Mouse (Mus musculus) CH12.LX (cell line): ENCODE measurements at regions not wholly inside any gene's neighbourhood (a gene's known extent, or its start where the extent isn't known, plus 50 kb on each side); places are given as distances from the start of the nearest gene placed in this dataset.

Experiments used
- DNase-seq: peaks from one replicate; pipeline ENCODE4 v3.0.0-alpha.2; 2013; ENCODE audit errors: extremely low read depth
- H3K27ac ChIP-seq: 2 replicates; pipeline ENCODE4 v1.5.1; 2012; ENCODE audit warnings: low read depth, mild to moderate bottlenecking, control low read depth, moderate library complexity; ENCODE audit not compliant: insufficient read depth
- H3K27me3 ChIP-seq: replicated peaks from 2 replicates; pipeline ENCODE3; 2012; ENCODE audit warnings: inconsistent platforms
- H3K36me3 ChIP-seq, 2 experiments: replicated peaks in 1 of 2; 2 replicates each; pipeline versions ENCODE3 to v1.6.1; 2012; ENCODE audit warnings: inconsistent platforms in 1 of 2, low read length in 1 of 2, mild to moderate bottlenecking in 1 of 2, mixed read lengths in 1 of 2, moderate library complexity in 1 of 2; ENCODE audit not compliant: control insufficient read depth in 1 of 2, insufficient read depth in 1 of 2
- H3K4me1 ChIP-seq, 2 experiments: 2 replicates each; pipeline ENCODE4 v1.6.1; 2012; ENCODE audit warnings: inconsistent platforms in 1 of 2, moderate library complexity in 1 of 2; ENCODE audit not compliant: insufficient read depth in 2 of 2, control insufficient read depth in 1 of 2
- H3K4me2 ChIP-seq: 2 replicates; pipeline ENCODE4 v1.6.1; 2012; ENCODE audit warnings: low read depth, mild to moderate bottlenecking, control low read depth; ENCODE audit not compliant: poor library complexity, insufficient read depth, severe bottlenecking
- H3K4me3 ChIP-seq, 3 experiments: fragments of 150-350 bp in 1 of 3; sonication (generic) in 1 of 3; replicated peaks in 1 of 3; 2 replicates each; pipeline versions ENCODE3 to v1.5.1; 2011 to 2012; ENCODE audit warnings: low read depth in 2 of 3, low read length in 2 of 3, mild to moderate bottlenecking in 2 of 3, moderate library complexity in 2 of 3, control low read depth in 1 of 3, improper control_type of control experiment in 1 of 3, inconsistent platforms in 1 of 3, mixed read lengths in 1 of 3; ENCODE audit not compliant: poor library complexity in 1 of 3
- H3K79me2 ChIP-seq: replicated peaks from 2 replicates; pipeline ENCODE4 v1.6.1; 2012; ENCODE audit warnings: mild to moderate bottlenecking, moderate library complexity; ENCODE audit not compliant: control insufficient read depth, poor library complexity, insufficient read depth, severe bottlenecking; ENCODE audit errors: extremely low read depth
- H3K9ac ChIP-seq: 2 replicates; pipeline ENCODE4 v1.6.1; 2012; ENCODE audit warnings: low read depth, mild to moderate bottlenecking, control low read depth, moderate library complexity; ENCODE audit not compliant: insufficient read depth
- H3K9me3 ChIP-seq: replicated peaks from 2 replicates; pipeline ENCODE3; 2012; ENCODE audit warnings: low read length, inconsistent platforms, mixed read lengths
- BHLHE40 ChIP-seq: IDR thresholded peaks from 2 replicates; pipeline ENCODE4 v1.6.1; 2011; ENCODE audit warnings: mild to moderate bottlenecking, low read depth, low read length, improper control_type of control experiment
- CHD1 ChIP-seq: IDR thresholded peaks from 2 replicates; pipeline ENCODE4 v1.6.1; 2012; ENCODE audit warnings: low read depth, low read length, improper control_type of control experiment, inconsistent platforms
- CHD2 ChIP-seq: IDR thresholded peaks from 2 replicates; pipeline ENCODE4 v1.6.1; 2011; ENCODE audit warnings: low read length, improper control_type of control experiment
- CTCF ChIP-seq, 2 experiments: IDR thresholded peaks in 1 of 2; conservative IDR thresholded peaks in 1 of 2; 2 replicates each; pipeline ENCODE4 v1.5.1; 2011 to 2012; ENCODE audit warnings: low read depth in 2 of 2, low read length in 2 of 2, improper control_type of control experiment in 1 of 2, inconsistent platforms in 1 of 2, mild to moderate bottlenecking in 1 of 2, moderate library complexity in 1 of 2
- E2F4 ChIP-seq: IDR thresholded peaks from 2 replicates; pipeline ENCODE4 v1.6.1; 2011; ENCODE audit warnings: low read depth, low read length, improper control_type of control experiment; ENCODE audit not compliant: insufficient replicate concordance
- ELF1 ChIP-seq: IDR thresholded peaks from 2 replicates; pipeline ENCODE4 v1.6.1; 2014; ENCODE audit warnings: low read depth, mild to moderate bottlenecking, inconsistent platforms, low read length, improper control_type of control experiment
- EP300 ChIP-seq: IDR thresholded peaks from 2 replicates; pipeline ENCODE4 v1.6.1; 2011; ENCODE audit warnings: low read length, improper control_type of control experiment
- ETS1 ChIP-seq: conservative IDR thresholded peaks from 2 replicates; pipeline ENCODE4 v1.6.1; 2012; ENCODE audit warnings: low read depth, mild to moderate bottlenecking, inconsistent platforms, low read length, improper control_type of control experiment, moderate library complexity
- GABPA ChIP-seq: IDR thresholded peaks from 2 replicates; pipeline ENCODE4 v1.6.1; 2012; ENCODE audit warnings: low read depth, low read length, improper control_type of control experiment, inconsistent platforms; ENCODE audit not compliant: insufficient replicate concordance
- HCFC1 ChIP-seq: IDR thresholded peaks from 2 replicates; pipeline ENCODE4 v1.6.1; 2012; ENCODE audit warnings: low read depth, mild to moderate bottlenecking, inconsistent platforms, low read length, improper control_type of control experiment
- IRF4 ChIP-seq: IDR thresholded peaks from 2 replicates; pipeline ENCODE4 v1.6.1; 2014; ENCODE audit warnings: low read depth, mild to moderate bottlenecking, inconsistent platforms, low read length, improper control_type of control experiment
- JUN ChIP-seq: IDR thresholded peaks from 2 replicates; pipeline ENCODE4 v1.6.1; 2011; ENCODE audit warnings: low read depth, mild to moderate bottlenecking, low read length, improper control_type of control experiment, moderate library complexity; ENCODE audit not compliant: insufficient read depth
- JUND ChIP-seq: conservative IDR thresholded peaks from 2 replicates; pipeline ENCODE4 v1.6.1; 2011; ENCODE audit warnings: low read depth, low read length, improper control_type of control experiment
- KAT2A ChIP-seq: IDR thresholded peaks from 2 replicates; pipeline ENCODE4 v1.6.1; 2012; ENCODE audit warnings: low read length, improper control_type of control experiment, inconsistent platforms; ENCODE audit not compliant: insufficient replicate concordance
- MAFK ChIP-seq: IDR thresholded peaks from 2 replicates; pipeline ENCODE4 v1.6.1; 2011; ENCODE audit warnings: low read length, improper control_type of control experiment; ENCODE audit not compliant: insufficient replicate concordance
- MAX ChIP-seq: IDR thresholded peaks from 2 replicates; pipeline ENCODE4 v1.6.1; 2011; ENCODE audit warnings: low read length, improper control_type of control experiment
- MAZ ChIP-seq: IDR thresholded peaks from 2 replicates; pipeline ENCODE4 v1.6.1; 2012; ENCODE audit warnings: low read depth, mild to moderate bottlenecking, inconsistent platforms, low read length, improper control_type of control experiment, moderate library complexity
- MEF2A ChIP-seq: IDR thresholded peaks from 2 replicates; pipeline ENCODE4 v1.6.1; 2014; ENCODE audit warnings: low read depth, mild to moderate bottlenecking, inconsistent platforms, low read length, improper control_type of control experiment, borderline replicate concordance
- MXI1 ChIP-seq: IDR thresholded peaks from 2 replicates; pipeline ENCODE4 v1.6.1; 2011; ENCODE audit warnings: mild to moderate bottlenecking, low read depth, low read length, improper control_type of control experiment
- MYC ChIP-seq: IDR thresholded peaks from 2 replicates; pipeline ENCODE4 v1.6.1; 2011; ENCODE audit warnings: low read depth, mild to moderate bottlenecking, improper control_type of control experiment, low read length
- NELFE ChIP-seq: IDR thresholded peaks from 2 replicates; pipeline ENCODE4 v1.6.1; 2011; ENCODE audit warnings: low read depth, low read length, improper control_type of control experiment
- NRF1 ChIP-seq: IDR thresholded peaks from 2 replicates; pipeline ENCODE4 v1.6.1; 2014; ENCODE audit warnings: low read depth, mild to moderate bottlenecking, inconsistent platforms, low read length, improper control_type of control experiment, moderate library complexity
- PAX5 ChIP-seq: IDR thresholded peaks from 2 replicates; pipeline ENCODE4 v1.6.1; 2012; ENCODE audit warnings: low read length, inconsistent platforms, mixed read lengths
- POLR2A ChIP-seq: IDR thresholded peaks from 2 replicates; pipeline ENCODE4 v1.6.1; 2011; ENCODE audit warnings: low read depth, mild to moderate bottlenecking, improper control_type of control experiment, low read length
- POLR2AphosphoS2 ChIP-seq: IDR thresholded peaks from 2 replicates; pipeline ENCODE4 v1.6.1; 2011; ENCODE audit warnings: low read depth, low read length, improper control_type of control experiment
- RAD21 ChIP-seq: IDR thresholded peaks from 2 replicates; pipeline ENCODE4 v1.6.1; 2011; ENCODE audit warnings: low read depth, mild to moderate bottlenecking, low read length, improper control_type of control experiment, moderate library complexity
- RCOR1 ChIP-seq: conservative IDR thresholded peaks from 2 replicates; pipeline ENCODE4 v1.6.1; 2012; ENCODE audit warnings: low read depth, mild to moderate bottlenecking, inconsistent platforms, low read length, improper control_type of control experiment
- SIN3A ChIP-seq: IDR thresholded peaks from 2 replicates; pipeline ENCODE4 v1.6.1; 2012; ENCODE audit warnings: low read length, improper control_type of control experiment, inconsistent platforms
- SMC3 ChIP-seq: IDR thresholded peaks from 2 replicates; pipeline ENCODE4 v1.6.1; 2011; ENCODE audit warnings: low read depth, low read length, improper control_type of control experiment
- TBP ChIP-seq: conservative IDR thresholded peaks from 2 replicates; pipeline ENCODE4 v1.6.1; 2011; ENCODE audit warnings: low read depth, low read length, improper control_type of control experiment
- TCF12 ChIP-seq: IDR thresholded peaks from 2 replicates; pipeline ENCODE4 v1.6.1; 2014; ENCODE audit warnings: low read depth, mild to moderate bottlenecking, inconsistent platforms, low read length, improper control_type of control experiment
- UBTF ChIP-seq: IDR thresholded peaks from 2 replicates; pipeline ENCODE4 v1.6.1; 2012; ENCODE audit warnings: low read depth, mild to moderate bottlenecking, inconsistent platforms, low read length, improper control_type of control experiment, moderate library complexity
- USF1 ChIP-seq: IDR thresholded peaks from 2 replicates; pipeline ENCODE4 v1.6.1; 2014; ENCODE audit warnings: low read depth, mild to moderate bottlenecking, inconsistent platforms, low read length, improper control_type of control experiment
- USF2 ChIP-seq: conservative IDR thresholded peaks from 2 replicates; pipeline ENCODE4 v1.6.1; 2011; ENCODE audit warnings: low read depth, low read length, improper control_type of control experiment
- ZC3H11A ChIP-seq: IDR thresholded peaks from 2 replicates; pipeline ENCODE4 v1.6.1; 2012; ENCODE audit warnings: low read depth, mild to moderate bottlenecking, inconsistent platforms, low read length, improper control_type of control experiment
- ZKSCAN1 ChIP-seq: IDR thresholded peaks from 2 replicates; pipeline ENCODE4 v1.6.1; 2012; ENCODE audit warnings: low read depth, inconsistent platforms, low read length, improper control_type of control experiment, borderline replicate concordance
- ZMIZ1 ChIP-seq: IDR thresholded peaks from 2 replicates; pipeline ENCODE4 v1.6.1; 2012; ENCODE audit warnings: low read depth, mild to moderate bottlenecking, inconsistent platforms, low read length, improper control_type of control experiment
- ZNF384 ChIP-seq: IDR thresholded peaks from 2 replicates; pipeline ENCODE4 v1.6.1; 2012; ENCODE audit warnings: low read depth, low read length, improper control_type of control experiment, inconsistent platforms
- dilution Hi-C: fragments of 300-500 bp; cut with MboI; formaldehyde crosslinking; loops from 2 replicates; pipeline ENCODE4 v1.14.3; 2020; ENCODE audit warnings: low sequenced_read_pairs; ENCODE audit not compliant: extremely low pct_unique_long_range_greater_than_20kb, extremely low pct_ligation_motif_present
- in situ Hi-C: fragments of 300-500 bp; cut with MboI; formaldehyde crosslinking; loops from 3 replicates; pipeline ENCODE4 v1.14.3; 2019; ENCODE audit warnings: low sequenced_read_pairs, low pct_ligation_motif_present, low pct_unique_long_range_greater_than_20kb, mixed read lengths

- peak overlapping the region; percentile 31 for H3K4me2 ChIP-seq
- no peaks in the 10 kb centered on the region for H3K79me2 ChIP-seq
- no peak overlapping the region for H3K27ac ChIP-seq
- dilution Hi-C loops (no loop called here), in situ Hi-C loops (loop anchor here (5.0 to 10.0 kb wide), 2 partner anchors 41 to 158 kb away; no protein-coding TSS in a partner anchor)
- no peaks in the 10 kb centered on the region for H3K27me3 ChIP-seq
- peaks cover 40 to 85% of the 10 kb centered on the region in 2 experiments for H3K4me1 ChIP-seq
- peaks cover 7% of the 10 kb centered on the region for H3K9me3 ChIP-seq
- H3K9ac ChIP-seq, result no peak overlapping the region
- no peak overlapping the region for H3K4me3 ChIP-seq
- H3K36me3 ChIP-seq, result no peaks in the 10 kb centered on the region
- peak; percentile 78 for DNase-seq
- no peak for TF ChIP-seq POLR2AphosphoS2
- no peak for TF ChIP-seq TBP
- TF ChIP-seq SIN3A, result 0 out of 2 replicates have a peak, but pooled peaks have one; percentile 34
- no peak for TF ChIP-seq USF1
- peak; percentile 94 for TF ChIP-seq MEF2A
- TF ChIP-seq ZMIZ1, result no peak
- 0 out of 2 replicates have a peak, but pooled peaks have one; percentile 20 for TF ChIP-seq RCOR1
- TF ChIP-seq HCFC1, result no peak
- TF ChIP-seq ZKSCAN1, result no peak
- 0 out of 2 replicates have a peak, but pooled peaks have one; percentile 50 for TF ChIP-seq CHD2
- peak; percentile 21 for TF ChIP-seq RAD21
- TF ChIP-seq NELFE, result no peak
- TF ChIP-seq EP300, result peak; percentile 96
- TF ChIP-seq ZNF384, result no peak
- TF ChIP-seq JUN, result peak; percentile 46
- TF ChIP-seq ELF1, result peak; percentile 82
- TF ChIP-seq ETS1, result peak; percentile 92
- TF ChIP-seq MXI1, result no peak
- no peak for TF ChIP-seq NRF1
- no peak for TF ChIP-seq UBTF
- TF ChIP-seq MAZ, result peak; percentile 95
- no peak for TF ChIP-seq PAX5
- TF ChIP-seq SMC3, result peak; percentile 28; the same call in 1 of the 2 replicates
- peak; percentile 86; the same call in 1 of the 2 replicates for TF ChIP-seq IRF4
- TF ChIP-seq CHD1, result no peak
- no peak for TF ChIP-seq E2F4
- TF ChIP-seq ZC3H11A, result no peak
- no peak for TF ChIP-seq CTCF (conservative IDR thresholded peaks at IDR 0.05 in 1 of 2, IDR thresholded peaks at IDR 0.05 in 1 of 2; ENCODE audit: low read depth in 2 of 2, low read length in 2 of 2)
- TF ChIP-seq GABPA, result no peak
- TF ChIP-seq USF2, result no peak
- TF ChIP-seq POLR2A, result no peak
- TF ChIP-seq MAFK, result peak; percentile 56; the same call in 1 of the 2 replicates
- TF ChIP-seq TCF12, result peak; percentile 99
- no peak for TF ChIP-seq JUND
- no peak for TF ChIP-seq KAT2A
- TF ChIP-seq MAX, result 0 out of 2 replicates have a peak, but pooled peaks have one; percentile 18
- TF ChIP-seq MYC, result peak; percentile 62; the same call in 1 of the 2 replicates
- peak; percentile 98 for TF ChIP-seq BHLHE40
Measured at GRCm38 (mm10) chr11:24242888-24243287, 165.0 kb downstream of the Bcl11a start.
